Mouse (Mus musculus) liver, embryonic 14.5 days (tissue): ENCODE results near the gene Kcnt2.

Experiments used
- CTCF ChIP-seq: IDR thresholded peaks from 2 replicates; pipeline ENCODE4 v1.5.1; 2016; ENCODE audit warnings: antibody characterized with exemption, low read depth, control low read depth
- EP300 ChIP-seq: IDR thresholded peaks from 2 replicates; pipeline ENCODE4 v1.6.1; 2016; ENCODE audit warnings: antibody characterized with exemption, low read depth

DNA sequence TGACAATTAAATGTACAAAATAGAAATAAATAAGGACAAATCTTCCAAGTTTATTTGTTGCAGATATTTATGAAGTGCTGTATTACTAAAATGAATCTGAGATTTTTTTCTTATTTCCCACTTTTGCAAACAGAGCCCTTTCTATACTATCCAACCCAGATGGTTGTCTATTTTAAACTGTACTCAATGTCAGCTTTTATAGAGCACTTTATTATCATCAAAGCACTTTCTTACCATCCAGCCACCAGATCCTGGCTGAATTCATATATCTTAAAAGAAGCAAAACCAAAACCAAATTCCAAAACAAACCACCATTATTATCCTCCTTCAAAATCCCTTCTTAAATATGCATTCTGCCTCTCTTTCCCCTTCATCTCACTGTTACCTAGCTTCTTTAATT lies 151.8 kb downstream of the Kcnt2 start:
- TF ChIP-seq CTCF (no peak), EP300 (no peak)
